Mouse (Mus musculus) myocyte (in vitro differentiated cells): Measurements from ENCODE around the gene Ankle2.

Source experiments
- POLR2A ChIP-seq: IDR thresholded peaks from one replicate; pipeline ENCODE4 v1.6.1; 2011; ENCODE audit warnings: low read depth, mild to moderate bottlenecking, control low read depth, moderate library complexity; ENCODE audit not compliant: insufficient read length
- POLR2AphosphoS2 ChIP-seq: IDR thresholded peaks from one replicate; pipeline ENCODE4 v1.6.1; 2011; ENCODE audit warnings: low read depth, control low read depth; ENCODE audit not compliant: insufficient read length

DNA sequence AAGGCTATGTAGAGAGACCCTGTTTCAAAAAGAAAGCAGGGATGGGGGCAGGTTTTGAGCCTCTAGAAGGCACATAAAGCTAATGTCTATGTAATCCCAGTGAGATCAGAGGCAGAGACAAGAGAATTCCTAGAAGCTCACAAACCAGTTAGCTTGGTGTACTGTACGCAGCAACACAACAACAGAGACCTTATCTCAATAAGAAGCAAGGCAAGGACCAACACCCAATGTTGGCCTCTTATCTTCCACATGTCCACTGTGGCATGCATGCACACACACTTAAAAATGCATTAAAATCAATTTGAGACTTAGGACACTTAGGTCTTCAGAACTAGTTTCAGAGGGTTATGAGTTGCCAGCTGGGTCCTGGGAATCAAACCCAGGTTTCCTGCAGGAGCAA is 60.8 kb downstream of the Ankle2 start:
- TF ChIP-seq POLR2A (no peak), POLR2AphosphoS2 (no peak)
